Mouse (Mus musculus): ENCODE data around the gene Arhgdib.
"Not testable (repeated sequence)": the region's sequence is repeated elsewhere in the genome, so short reads cannot be mapped to it uniquely, and the experiment has no call there.

Arhgdib gene

DNA sequence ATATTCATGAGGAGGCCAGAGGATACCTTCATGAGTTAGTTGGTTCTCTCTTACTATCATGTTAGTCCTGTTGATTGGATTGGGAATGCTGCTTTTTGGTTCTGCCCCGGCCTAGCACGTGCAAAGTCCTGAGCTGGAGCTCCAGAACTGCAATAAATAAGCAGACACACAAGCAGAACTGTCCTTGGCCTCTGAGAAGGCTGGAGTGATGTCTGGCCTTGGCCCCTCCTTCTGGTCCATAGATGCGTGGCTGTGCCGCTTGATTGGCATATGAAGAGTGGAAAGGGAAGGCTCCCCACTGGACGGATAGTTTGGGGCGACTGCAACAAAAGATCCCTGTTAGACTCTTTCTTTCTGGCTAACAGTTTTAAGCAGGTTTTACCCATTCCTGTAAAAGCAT lies 52.6 kb downstream of the Arhgdib start:
- no peak for DNase-seq (ENCODE audit: low spot score in 2 of 2)

DNA sequence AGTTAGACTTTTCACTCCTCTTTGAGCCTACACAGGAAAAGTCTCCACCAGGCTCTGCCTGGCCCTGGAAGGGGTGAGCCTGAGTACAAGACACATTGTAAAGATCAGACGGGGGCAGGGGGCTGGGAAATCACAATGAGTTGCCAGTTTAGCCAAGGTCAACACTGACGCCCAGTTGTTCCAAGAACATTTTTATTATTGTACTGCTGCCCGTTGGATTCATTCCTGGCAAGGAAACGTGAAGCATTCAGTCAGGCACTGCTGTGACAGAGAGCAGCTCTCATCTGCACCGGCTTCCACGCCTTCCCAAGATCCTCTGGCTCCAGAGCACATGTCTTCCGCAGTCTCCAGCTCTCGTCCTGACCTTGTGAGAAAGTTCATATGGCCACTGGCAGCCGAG lies 53.8 kb downstream of the Arhgdib start:
- DNase-seq (ENCODE audit: low spot score in 2 of 2) = no peak

DNA sequence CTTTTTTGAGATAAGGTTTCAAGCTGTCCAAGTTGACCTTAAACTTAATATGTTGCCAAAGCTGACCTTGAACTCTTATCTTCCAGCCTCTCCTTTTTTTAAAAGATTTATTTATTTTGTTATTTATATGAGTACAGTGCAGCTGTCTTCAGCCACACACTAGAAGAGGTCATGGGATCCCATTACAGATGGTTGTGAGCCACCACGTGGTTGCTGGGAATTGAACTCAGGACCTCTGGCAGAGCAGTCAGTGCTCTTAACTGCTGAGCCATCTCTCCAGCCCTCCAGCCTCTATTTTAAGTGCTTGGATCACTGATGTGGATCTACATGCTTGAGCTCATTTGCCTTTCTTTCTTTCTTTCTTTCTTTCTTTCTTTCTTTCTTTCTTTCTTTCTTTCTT lies 56.9 kb downstream of the Arhgdib start:
- not testable (repeated sequence) for DNase-seq (ENCODE audit: low spot score in 2 of 2)

DNA sequence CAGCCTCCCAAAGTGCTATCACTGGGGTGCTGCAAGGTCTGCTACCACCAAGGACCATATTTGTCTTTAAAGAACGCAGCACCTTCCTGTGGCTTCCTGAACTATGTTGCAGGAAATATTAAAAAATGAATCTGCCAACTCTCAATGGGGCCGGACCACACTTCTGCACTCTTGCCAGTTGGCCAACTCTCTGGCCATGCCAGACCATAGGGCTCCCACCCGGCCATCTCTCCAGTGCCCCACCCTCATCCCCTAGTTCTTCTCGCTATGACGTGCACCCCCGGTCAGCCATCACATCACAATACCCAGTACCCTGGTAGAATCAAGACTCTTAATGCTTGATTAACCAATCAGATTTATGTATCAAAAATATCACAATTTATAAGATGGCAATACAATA lies 57.7 kb downstream of the Arhgdib start:
- DNase-seq (ENCODE audit: low spot score in 2 of 2) = no peak

DNA sequence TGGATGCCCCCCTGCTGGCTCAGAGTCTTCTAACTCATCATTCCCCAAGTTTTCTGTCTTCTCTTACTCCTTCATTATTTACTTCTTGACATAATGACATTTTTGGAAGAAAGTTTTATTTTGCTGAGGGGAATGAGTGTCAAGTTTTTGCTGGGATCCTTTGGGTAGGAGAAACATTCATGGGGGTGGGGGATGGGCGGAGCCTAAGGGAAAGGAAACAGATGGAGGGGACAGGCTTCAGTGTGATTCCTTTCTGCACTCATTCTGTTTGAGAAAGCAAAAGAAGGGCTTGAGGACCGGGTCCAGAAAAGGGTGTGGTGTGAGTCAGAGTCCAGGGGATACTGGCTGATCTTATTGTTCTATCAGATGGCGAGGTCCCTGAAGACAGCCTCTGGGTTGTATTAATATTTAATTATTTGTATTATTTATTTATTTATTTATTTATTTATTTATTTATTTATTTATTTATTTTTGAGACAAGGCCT lies 58.2 kb downstream of the Arhgdib start:
- DNase-seq (ENCODE audit: low spot score in 2 of 2) = no peak

DNA sequence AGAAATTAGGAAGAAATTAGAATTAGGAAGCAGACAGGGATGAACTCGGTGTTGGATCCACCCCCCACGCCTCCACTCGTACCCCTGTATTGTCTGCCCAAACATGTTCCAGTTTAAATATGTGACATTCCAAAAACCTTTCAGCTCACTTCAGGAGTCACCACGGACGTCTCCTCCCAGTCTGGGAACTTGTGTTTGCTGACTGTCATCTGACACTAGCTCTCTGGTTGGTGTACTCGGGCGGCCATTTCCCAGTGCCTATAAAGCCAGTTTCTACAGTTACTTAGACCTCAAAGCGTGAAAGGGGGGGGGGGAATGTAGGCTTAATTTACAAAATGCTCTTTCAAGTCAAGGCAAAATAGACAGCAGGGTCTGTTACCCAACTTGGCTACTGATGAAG lies 60.0 kb downstream of the Arhgdib start:
- no peak for DNase-seq (ENCODE audit: low spot score in 2 of 2)

DNA sequence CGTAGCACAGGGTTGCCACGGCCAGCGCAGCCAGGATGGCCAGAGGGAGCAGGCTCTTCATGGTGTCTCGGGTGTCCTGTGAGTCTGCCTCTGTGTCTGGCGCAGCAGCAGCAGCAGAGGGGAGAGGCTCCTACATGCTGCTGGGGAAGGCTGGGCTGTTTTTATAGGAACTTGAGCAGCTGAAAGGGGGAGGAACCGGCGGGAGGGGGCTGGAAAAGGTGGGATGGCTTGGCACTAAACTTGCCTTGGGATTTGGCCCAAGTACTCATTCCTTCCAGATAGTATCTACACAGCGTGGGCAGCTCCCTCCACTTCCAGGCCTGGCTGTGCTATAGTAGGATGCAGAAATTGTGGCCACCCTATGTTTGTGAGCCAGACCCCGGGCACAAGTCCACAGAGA lies 66.0 kb downstream of the Arhgdib start, which contains the start of gene Mgp:
Gene Mgp, minus strand, starts transcription at position 154 of the 400 bp plus-strand sequence.
- DNase-seq (ENCODE audit: low spot score in 2 of 2) = peak; percentile 13 to 48

DNA sequence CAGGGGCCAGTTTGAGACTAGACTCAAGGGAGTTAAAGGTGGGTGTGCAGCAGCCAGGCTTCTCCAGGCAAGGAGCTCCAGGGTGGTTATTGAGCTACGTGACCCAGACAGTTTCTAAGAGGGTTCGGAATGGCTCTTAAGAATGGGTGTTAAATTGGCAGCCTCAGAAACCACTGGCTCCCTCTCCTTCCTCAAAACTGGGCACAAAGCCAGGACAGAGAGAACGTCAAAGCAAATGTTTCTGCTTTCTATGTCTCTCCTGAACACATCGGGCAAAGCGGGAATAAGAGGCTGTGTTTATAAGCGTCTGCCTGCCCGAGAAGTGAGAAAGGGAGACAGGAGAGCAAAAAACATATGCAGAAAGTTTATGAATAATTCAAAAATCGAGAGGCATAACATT lies 67.1 kb downstream of the Arhgdib start:
- peak in 1 of 2 experiments; percentile 14 for DNase-seq (ENCODE audit: low spot score in 2 of 2)
